In the genomic region with DNA sequence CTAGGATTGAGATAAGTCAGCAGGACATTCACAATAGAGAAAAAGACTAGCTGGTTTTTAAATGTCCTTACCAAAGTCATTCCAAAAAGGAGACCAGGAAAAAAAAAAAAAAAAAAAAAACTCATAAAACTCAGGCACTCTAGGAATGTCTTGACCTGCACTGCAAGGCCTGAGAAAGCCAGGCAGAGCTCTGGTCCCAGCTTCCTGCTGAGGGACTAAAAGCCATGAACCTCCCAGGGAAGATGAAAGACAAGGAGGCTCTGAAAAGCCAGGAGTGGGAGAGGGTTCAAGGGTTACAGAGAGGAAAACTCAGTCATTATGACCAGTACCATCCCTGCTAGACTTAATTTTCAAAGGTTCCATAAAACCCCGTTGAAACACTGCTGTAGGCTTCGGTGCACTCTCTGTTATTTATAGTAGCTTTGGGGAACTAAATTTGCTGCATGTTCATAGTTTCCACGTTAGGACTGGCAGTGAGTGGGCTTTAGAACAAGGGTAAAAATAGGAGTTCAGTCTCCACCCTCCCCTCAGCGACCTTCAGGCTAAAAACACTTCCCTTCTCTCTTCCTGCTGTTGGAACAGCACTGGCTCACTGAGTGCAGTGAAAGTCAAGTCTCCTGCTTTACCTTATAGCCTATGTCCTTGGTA, we compare ENCODE assay signal across 21 mouse cellular contexts. TPM values are rescaled to one million over a fixed set of nuclear protein-coding genes. Genes with fewer than 3 reads are reported as not detected.
DNase-seq lines count a peak whose midpoint lies in the region; ATAC-seq and TF ChIP-seq lines count a peak whose summit lies in the region.
"Had no signal": no experiment of that assay in that cellular context is flagged by ENCODE, and none has a peak within 500 bp of the region (broad histone marks: within the 10 kb centered on the region; RNA-seq: fewer than 3 reads in every experiment).

No protein-coding gene starts in this region.

- H3K27me3 ChIP-seq in forebrain, embryonic 10.5 days (ENCODE audit: poor library complexity, severe bottlenecking), result no peaks in the 10 kb centered on the region
- no peaks in the 10 kb centered on the region for H3K27me3 ChIP-seq in forebrain, embryonic 13.5 days
- H3K27me3 ChIP-seq in heart, embryonic 16.5 days (ENCODE audit: control insufficient read depth, insufficient read depth, low read length), result no peaks in the 10 kb centered on the region
- H3K27me3 ChIP-seq in limb, embryonic 12.5 days, result no peaks in the 10 kb centered on the region
- no peaks in the 10 kb centered on the region for H3K27me3 ChIP-seq in stomach, postnatal 0 days (ENCODE audit: control insufficient read depth, insufficient read depth, low read length)
- H3K27me3 ChIP-seq: embryonic facial prominence, embryonic 15.5 days had no signal

- no peak for TF ChIP-seq EP300 in stomach, postnatal 0 days (optimal IDR thresholded peaks at IDR 0.05)

- no peak overlapping the region for H3K4me3 ChIP-seq in forebrain, embryonic 10.5 days
- no peak overlapping the region for H3K4me3 ChIP-seq in forebrain, embryonic 13.5 days
- no peak overlapping the region for H3K4me3 ChIP-seq in heart, embryonic 16.5 days (ENCODE audit: low read length)
- no peak overlapping the region for H3K4me3 ChIP-seq in limb, embryonic 12.5 days (replicated peaks)
- H3K4me3 ChIP-seq in stomach, postnatal 0 days (ENCODE audit: low read depth, low read length), result no peak overlapping the region
- H3K4me3 ChIP-seq: embryonic facial prominence, embryonic 15.5 days; megakaryocyte, embryonic 14.5 days had no signal

- H3K36me3 ChIP-seq in forebrain, embryonic 10.5 days (replicated peaks), result no peaks in the 10 kb centered on the region
- H3K36me3 ChIP-seq in forebrain, embryonic 13.5 days (ENCODE audit: poor library complexity, severe bottlenecking), result no peaks in the 10 kb centered on the region
- no peaks in the 10 kb centered on the region for H3K36me3 ChIP-seq in heart, embryonic 16.5 days (ENCODE audit: control insufficient read depth, insufficient read depth)
- H3K36me3 ChIP-seq in limb, embryonic 12.5 days, result no peaks in the 10 kb centered on the region
- no peaks in the 10 kb centered on the region for H3K36me3 ChIP-seq in stomach, postnatal 0 days (ENCODE audit: control insufficient read depth, insufficient read depth, low read length)
- H3K36me3 ChIP-seq: embryonic facial prominence, embryonic 15.5 days had no signal

- TF ChIP-seq CTCF in stomach, postnatal 0 days (IDR thresholded peaks at IDR 0.05; ENCODE audit: low read depth), result no peak

- peak overlapping the region; percentile 46; the same call in 1 of the 2 replicates for H3K27ac ChIP-seq in forebrain, embryonic 10.5 days
- H3K27ac ChIP-seq in forebrain, embryonic 13.5 days, result no peak overlapping the region
- peak overlapping the region; percentile 40; the same call in 1 of the 2 replicates for H3K27ac ChIP-seq in heart, embryonic 16.5 days (ENCODE audit: low read length)
- H3K27ac ChIP-seq in limb, embryonic 12.5 days, result peak overlapping the region; percentile 64
- no peak overlapping the region for H3K27ac ChIP-seq in stomach, postnatal 0 days (replicated peaks)
- H3K27ac ChIP-seq: embryonic facial prominence, embryonic 15.5 days; hindbrain, embryonic 14.5 days had no signal

- no peak overlapping the region for H3K4me2 ChIP-seq in forebrain, embryonic 13.5 days
- H3K4me2 ChIP-seq in heart, embryonic 16.5 days (ENCODE audit: low read depth, low read length), result no peak overlapping the region
- H3K4me2 ChIP-seq in limb, embryonic 12.5 days, result no peak overlapping the region
- no peak overlapping the region for H3K4me2 ChIP-seq in stomach, postnatal 0 days (replicated peaks; ENCODE audit: low read depth)
- H3K4me2 ChIP-seq: embryonic facial prominence, embryonic 15.5 days; hindbrain, embryonic 14.5 days; lung, embryonic 14.5 days had no signal

- intact Hi-C loops in heart, postnatal 36 days (cut with DNase I), result no loop called here

- H3K4me1 ChIP-seq in forebrain, embryonic 10.5 days, result peaks cover 46% of the 10 kb centered on the region
- peaks cover 9% of the 10 kb centered on the region for H3K4me1 ChIP-seq in forebrain, embryonic 13.5 days
- H3K4me1 ChIP-seq in heart, embryonic 16.5 days (ENCODE audit: control insufficient read depth, insufficient read depth, low read length), result peaks cover 13% of the 10 kb centered on the region
- H3K4me1 ChIP-seq in limb, embryonic 12.5 days (replicated peaks), result peaks cover 45% of the 10 kb centered on the region
- H3K4me1 ChIP-seq in stomach, postnatal 0 days (replicated peaks; ENCODE audit: control insufficient read depth, insufficient read depth), result peaks cover 6% of the 10 kb centered on the region; the same call in 1 of the 2 replicates
- H3K4me1 ChIP-seq: megakaryocyte, embryonic 14.5 days had no signal

- no peaks in the 10 kb centered on the region for H3K9me3 ChIP-seq in forebrain, embryonic 10.5 days
- H3K9me3 ChIP-seq in forebrain, embryonic 13.5 days (replicated peaks), result no peaks in the 10 kb centered on the region
- H3K9me3 ChIP-seq in heart, embryonic 16.5 days (replicated peaks; ENCODE audit: control insufficient read depth, low read length), result no peaks in the 10 kb centered on the region
- H3K9me3 ChIP-seq in limb, embryonic 12.5 days, result no peaks in the 10 kb centered on the region
- no peaks in the 10 kb centered on the region for H3K9me3 ChIP-seq in stomach, postnatal 0 days (ENCODE audit: control insufficient read depth, low read length)
- H3K9me3 ChIP-seq: embryonic facial prominence, embryonic 15.5 days; megakaryocyte, embryonic 14.5 days had no signal

- H3K9ac ChIP-seq in forebrain, embryonic 13.5 days, result no peak overlapping the region
- no peak overlapping the region for H3K9ac ChIP-seq in heart, embryonic 16.5 days (ENCODE audit: low read length)
- no peak overlapping the region for H3K9ac ChIP-seq in limb, embryonic 12.5 days (replicated peaks)
- no peak overlapping the region for H3K9ac ChIP-seq in stomach, postnatal 0 days (ENCODE audit: low read length)
- H3K9ac ChIP-seq: embryonic facial prominence, embryonic 15.5 days; hindbrain, embryonic 14.5 days; lung, embryonic 14.5 days had no signal

- WGBS in forebrain, embryonic 10.5 days, result 48% methylated on average over 4 of the region's 4 CpGs
- WGBS in forebrain, embryonic 13.5 days, result 48% methylated on average over 4 of the region's 4 CpGs
- 15% methylated on average over 4 of the region's 4 CpGs for WGBS in heart, embryonic 16.5 days
- WGBS in limb, embryonic 12.5 days, result 7% methylated on average over 4 of the region's 4 CpGs
- WGBS in stomach, postnatal 0 days, result 24% methylated on average over 4 of the region's 4 CpGs

- no peak for ATAC-seq in forebrain, embryonic 13.5 days
- no peak for ATAC-seq in heart, embryonic 16.5 days (replicated peaks; ENCODE audit: extremely low read depth, insufficient read depth, low FRiP score)
- ATAC-seq in limb, embryonic 12.5 days (ENCODE audit: insufficient number of reproducible peaks, insufficient read depth, low FRiP score, low TSS enrichment, low read depth), result peak; percentile 47; the same call in 1 of the 2 replicates
- ATAC-seq in stomach, postnatal 0 days (ENCODE audit: low FRiP score, low TSS enrichment), result no peak
- ATAC-seq: forebrain, embryonic 16.5 days had no signal

- no peak for DNase-seq in forebrain, embryonic 10.5 days (ENCODE audit: extremely low spot score, low spot score)
- DNase-seq in heart, postnatal 36 days, result no peak
- peak; percentile 64 for DNase-seq in brain, adult 2 months (ENCODE audit: low read depth, low spot score)
- no peak for DNase-seq in stomach, postnatal 0 days (ENCODE audit: low spot score)
- no peak for DNase-seq in cerebellum, postnatal 4 days (ENCODE audit: low spot score in 2 of 2)
- DNase-seq: cerebellum, postnatal 10 days; gastrocnemius, postnatal 36 days; layer of hippocampus, postnatal 36 days; liver; lung, embryonic 14.5 days; thymus, postnatal 4 days had no signal

RNA-seq across cellular contexts. Expression of a gene that starts 30.0 kb away (rescaled TPM):
- not detected in 2 replicates for polyA plus RNA-seq in forebrain, embryonic 10.5 days (2016; fragmentation: Nextera tagmentation; extraction: Ambion mirVana)
- 0.11 TPM in 1 of 2 replicates, not detected in the other for polyA plus RNA-seq in forebrain, embryonic 13.5 days (2015; fragmentation: Nextera tagmentation; extraction: Ambion mirVana)
- polyA plus RNA-seq in heart, embryonic 16.5 days (2015; fragmentation: Nextera tagmentation; extraction: Ambion mirVana), result not detected in 2 replicates
- total RNA-seq in heart, postnatal 36 days (2021), result not detected
- polyA plus RNA-seq in limb, embryonic 12.5 days (2016; fragmentation: Nextera tagmentation; extraction: Ambion mirVana), result 0.14 and 0.42 TPM in 2 replicates
- polyA plus RNA-seq in stomach, postnatal 0 days (2015; fragmentation: Nextera tagmentation; extraction: Ambion mirVana), result 0.06 and 0.15 TPM in 2 replicates
- total RNA-seq: adrenal gland, adult 18-20 months; gastrocnemius, postnatal 36 days; layer of hippocampus, postnatal 36 days; monocyte, adult 5-6 weeks had no signal
- polyA plus RNA-seq: embryonic facial prominence, embryonic 15.5 days; forebrain, embryonic 16.5 days; hindbrain, embryonic 14.5 days; neural tube, embryonic 14.5 days had no signal

Comparison
In these comparisons a context has a peak if more than half of its experiments do, and no peak if none do; other contexts are left out.
1. H3K27ac ChIP-seq: peak in forebrain, embryonic 10.5 days (single experiment), heart, embryonic 16.5 days (single experiment) and limb, embryonic 12.5 days (single experiment); none in forebrain, embryonic 13.5 days (single experiment) and stomach, postnatal 0 days (single experiment).